Mouse (Mus musculus): ENCODE data around the gene Rasal1.

Rasal1 gene

DNA sequence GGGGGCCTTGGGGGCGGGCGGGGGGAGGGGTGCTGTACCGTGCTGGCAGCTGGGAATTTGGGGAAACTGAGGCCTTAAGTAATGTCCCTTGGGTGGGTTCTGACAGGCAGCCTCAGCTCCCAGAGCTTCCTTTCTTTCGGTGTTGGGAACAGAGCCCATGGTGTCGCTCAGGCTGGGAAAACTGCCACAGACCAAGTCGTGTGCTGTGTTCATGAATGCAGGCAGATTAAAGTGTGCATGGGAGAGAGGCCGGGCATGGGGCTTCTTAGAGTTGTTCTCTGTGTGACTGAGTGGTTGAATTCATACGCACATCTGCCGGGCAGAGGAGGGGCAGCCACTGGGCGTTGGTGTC lies 26.8 kb upstream of the Rasal1 start:
- DNase-seq (ENCODE audit: low spot score in 2 of 2): no peak

DNA sequence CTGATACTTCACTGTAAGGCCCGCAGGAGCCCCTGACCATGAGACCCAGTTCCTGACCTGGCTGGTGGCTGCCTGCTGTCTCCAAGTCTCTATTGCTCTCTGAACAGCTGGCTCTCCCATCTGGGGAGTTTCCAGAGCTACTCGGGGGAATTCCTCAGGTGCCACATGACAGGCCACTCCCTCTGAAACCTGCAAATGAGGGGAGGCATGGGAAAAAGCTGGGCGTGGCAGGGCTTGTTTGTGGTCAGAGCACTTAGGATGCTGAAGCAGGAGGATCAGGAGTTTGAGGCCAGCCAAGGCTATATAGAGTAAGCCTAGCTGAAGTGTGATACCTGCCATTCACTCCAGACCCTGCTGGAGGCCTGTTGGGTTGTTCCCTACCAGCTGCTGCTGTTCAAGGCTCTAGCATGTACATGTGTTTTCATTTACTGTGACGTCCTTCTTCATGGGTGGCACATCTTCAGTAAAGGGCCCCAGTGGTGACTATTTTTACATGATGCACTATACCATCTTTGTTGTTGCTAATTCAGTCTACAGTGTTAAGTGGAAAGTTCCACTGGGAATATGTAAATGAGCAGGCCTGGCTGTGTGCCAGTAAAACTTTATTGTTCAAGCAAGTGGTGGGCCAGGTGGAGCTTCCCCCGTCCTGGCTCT lies 26.3 kb upstream of the Rasal1 start:
- DNase-seq (ENCODE audit: low spot score in 2 of 2): no peak

DNA sequence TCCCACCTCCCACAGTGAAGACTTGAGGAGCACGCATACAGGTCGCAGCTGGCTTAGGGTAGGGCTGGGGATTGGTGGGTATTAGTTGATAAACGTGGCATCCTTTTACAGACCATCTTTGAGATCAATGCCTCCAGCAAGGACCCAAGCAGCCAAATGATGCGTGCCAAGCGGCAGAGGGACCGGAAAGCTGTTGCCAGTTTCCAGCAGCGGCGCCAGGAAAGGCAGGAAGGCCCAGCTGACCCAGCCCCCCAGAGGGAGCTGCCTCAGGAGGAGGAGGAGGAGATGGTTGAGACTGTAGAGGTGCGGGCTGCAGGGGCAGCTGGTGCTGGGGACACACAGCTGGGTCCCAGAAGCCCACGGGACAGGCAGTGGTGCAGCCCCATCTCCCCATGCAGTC lies 24.2 kb upstream of the Rasal1 start:
- DNase-seq (ENCODE audit: low spot score in 2 of 2): no peak

DNA sequence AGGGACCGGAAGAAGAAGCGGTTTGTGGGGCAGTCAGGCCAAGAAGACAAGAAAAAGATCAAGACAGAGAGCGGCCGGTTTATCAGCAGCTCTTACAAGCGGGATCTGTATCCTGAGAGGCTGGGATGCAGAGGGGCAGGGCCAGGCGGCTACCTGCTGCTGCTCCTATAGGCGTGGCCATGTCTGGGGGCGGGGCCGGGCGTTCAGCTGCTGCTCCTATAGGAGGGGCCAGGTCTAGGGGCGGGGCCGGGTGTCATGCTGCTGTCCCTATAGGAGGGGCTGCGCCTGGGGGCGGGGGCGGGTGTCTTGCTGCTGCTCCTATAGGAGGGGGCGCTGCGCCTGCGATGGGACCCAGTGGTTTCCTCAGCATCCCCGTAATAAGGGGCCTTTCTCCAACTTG lies 22.2 kb upstream of the Rasal1 start:
- DNase-seq (ENCODE audit: low spot score in 2 of 2): no peak

DNA sequence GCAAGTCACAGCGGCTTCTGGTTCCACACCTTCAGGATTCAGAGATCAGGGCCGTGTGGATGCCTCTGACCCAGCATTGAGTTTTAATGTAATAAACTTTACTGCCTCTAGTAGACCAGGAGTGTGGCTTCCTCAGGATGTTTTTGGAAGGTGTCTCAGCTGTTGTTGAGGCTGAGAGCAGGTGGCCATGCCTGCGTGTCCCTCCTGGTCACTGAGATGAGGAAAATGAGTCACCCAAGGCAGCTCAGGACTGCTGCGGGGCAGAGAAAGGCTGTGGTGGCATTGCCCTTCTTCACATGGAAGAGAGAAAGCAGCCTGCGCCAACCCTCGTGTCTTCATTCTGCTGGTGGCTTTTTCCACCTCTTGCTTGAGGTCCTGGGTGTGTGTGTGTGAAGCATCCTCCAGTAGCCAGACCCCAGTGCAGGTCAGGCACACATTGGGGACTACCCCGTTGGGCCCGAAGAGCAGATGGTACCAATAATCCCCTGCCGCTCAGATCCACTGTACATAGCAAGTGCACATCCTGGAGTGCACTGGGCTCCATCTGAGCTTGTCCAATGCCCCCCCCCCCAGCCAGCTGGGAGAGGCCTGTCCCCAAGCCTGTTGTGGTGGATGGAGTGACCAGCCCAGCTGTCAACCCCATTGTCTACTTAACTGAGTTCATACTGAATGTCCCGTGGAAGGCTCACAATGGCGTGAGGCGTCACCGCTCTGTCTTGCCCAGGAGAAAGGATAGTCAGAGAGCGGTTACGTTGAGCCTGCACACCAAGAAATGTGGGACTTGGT lies 20.9 kb upstream of the Rasal1 start:
- no peak for DNase-seq (ENCODE audit: low spot score in 2 of 2)

DNA sequence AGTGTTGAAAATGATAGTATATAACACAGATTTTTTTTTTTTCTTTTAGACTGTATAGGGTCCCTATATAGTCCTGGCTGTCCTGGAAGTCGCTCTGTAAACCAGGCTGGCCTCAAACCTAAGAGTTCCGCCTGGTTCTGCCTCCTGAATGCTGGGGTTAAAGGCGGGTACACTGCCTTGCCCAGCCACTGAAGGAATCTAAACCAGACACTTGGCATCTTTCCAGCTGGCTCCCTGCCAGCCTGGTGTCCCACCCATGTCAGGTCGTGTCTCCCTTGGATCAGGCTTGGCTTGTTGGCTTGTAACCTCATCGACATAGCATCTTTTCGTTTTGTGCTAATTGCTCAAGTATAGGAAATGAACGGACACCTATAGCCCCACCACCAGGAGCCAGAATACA lies 20.0 kb upstream of the Rasal1 start:
- DNase-seq (ENCODE audit: low spot score in 2 of 2): no peak

DNA sequence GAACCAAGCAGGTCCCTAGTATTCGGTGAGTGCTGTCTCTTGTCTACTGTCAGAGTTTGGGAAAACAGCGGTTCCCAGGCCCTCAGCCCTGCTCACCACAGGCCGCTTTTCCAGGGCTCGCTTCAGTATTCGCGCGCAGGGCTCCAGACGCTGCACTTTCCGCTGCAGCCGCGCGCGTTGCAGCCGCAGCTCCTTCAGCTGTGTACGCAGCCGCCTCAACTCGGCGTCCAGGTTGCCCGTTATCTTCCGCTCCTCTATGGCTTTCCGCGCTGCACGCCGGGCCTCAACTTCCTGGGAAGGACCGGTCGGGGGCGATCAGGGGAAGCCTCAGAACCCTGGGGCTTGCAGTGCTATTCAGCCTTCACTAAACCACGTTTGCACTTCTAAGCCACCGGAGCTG lies 17.5 kb upstream of the Rasal1 start:
- no peak for DNase-seq (ENCODE audit: low spot score in 2 of 2)

DNA sequence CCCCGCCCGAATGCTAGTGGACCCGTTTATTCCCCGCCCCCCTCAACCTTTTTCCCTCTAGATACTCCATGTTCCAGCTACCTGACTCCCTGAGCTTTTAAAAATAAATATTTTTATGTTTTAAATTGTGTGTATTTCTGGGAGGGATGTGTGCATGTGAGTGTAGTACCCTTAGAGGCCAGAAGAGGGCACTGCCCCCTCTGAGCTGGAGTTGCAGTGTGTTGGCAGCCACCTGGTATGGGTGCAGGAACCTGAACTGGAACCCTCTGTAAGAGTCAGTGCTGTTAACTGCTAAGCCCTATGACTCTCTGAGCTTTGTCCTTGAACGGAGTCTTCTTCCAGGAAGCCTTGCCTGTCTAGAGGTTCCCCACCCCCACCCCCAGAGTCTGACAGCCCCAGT lies 16.7 kb upstream of the Rasal1 start:
- no peak for DNase-seq (ENCODE audit: low spot score in 2 of 2)

DNA sequence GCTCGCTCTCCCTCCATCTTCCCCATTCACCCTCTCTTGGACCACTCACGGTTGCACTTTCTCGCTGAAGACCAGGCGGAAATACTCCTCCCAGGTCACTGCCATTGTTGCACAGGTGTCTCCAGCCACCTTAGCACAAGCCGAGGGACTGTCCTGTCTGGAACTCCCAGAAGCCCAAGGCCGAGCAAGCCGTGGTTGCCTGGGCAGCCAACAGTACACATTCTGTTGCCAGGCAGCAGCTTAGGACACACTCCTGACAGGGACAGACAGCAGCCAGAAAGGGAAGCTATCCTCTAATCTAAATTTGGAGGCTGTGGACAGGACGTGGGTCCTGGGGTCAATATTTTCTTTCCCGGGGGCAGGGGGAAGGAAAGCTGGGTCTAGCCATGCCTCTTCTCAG lies 14.5 kb upstream of the Rasal1 start, which contains the start of gene Cfap73:
Cfap73 (minus strand) TSS at position 105 of the 400 bp plus-strand sequence.
- DNase-seq (ENCODE audit: low spot score in 2 of 2): no peak

DNA sequence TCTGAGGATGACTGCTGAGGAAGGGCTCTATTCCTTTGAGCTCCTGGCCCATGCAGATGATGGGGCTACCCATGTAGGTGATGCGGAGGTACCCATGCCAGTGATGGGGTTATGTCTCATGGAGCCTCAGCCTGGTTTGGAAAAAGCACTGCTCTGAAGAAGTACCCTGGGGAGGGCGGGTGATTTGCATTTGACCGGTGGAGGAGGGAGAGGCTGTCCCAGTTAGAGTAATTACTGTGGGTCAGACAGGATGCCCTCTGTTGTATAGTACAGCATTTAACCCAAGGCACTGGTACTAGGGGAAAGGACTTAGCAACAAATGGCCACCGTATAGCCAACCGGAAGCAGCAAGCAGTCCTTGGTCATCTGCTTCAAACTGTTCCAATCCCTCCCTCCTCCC lies 13.8 kb upstream of the Rasal1 start:
- no peak for DNase-seq (ENCODE audit: low spot score in 2 of 2)

DNA sequence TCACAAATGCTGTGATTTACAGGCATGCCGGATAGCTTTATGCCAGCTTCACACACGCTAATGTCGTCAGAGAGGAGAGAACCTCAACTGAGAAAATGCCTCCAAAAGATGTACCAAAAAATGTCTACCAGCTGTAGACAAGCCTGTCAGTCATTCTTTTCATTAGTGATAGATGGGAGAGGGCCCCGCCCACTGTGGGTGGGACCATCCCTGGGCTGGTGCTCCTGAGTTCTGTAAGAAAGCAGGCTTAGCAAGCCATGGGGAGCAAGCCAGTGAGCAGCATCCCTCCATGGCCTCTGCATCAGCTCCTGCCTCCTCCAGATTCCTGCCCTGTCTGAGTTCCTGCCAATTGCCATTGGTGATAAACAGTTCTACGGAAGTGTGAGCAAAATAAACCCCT lies 13.0 kb upstream of the Rasal1 start:
- DNase-seq (ENCODE audit: low spot score in 2 of 2): no peak

DNA sequence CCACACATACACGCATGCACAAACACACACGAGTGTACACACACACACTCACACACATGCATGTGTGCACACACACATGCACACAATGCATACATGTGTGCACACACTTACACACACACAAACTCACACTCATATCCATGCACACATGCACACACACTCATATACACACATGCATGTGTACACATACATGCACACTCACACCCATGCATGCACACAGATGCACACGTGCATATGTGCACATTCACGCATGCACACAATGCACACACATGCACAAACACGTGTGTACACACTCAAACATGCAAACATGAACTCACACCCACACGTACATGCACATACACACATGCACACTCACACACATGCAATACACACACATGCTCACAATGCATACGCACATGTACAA lies 8.5 kb upstream of the Rasal1 start:
- DNase-seq (ENCODE audit: low spot score in 2 of 2): no peak

DNA sequence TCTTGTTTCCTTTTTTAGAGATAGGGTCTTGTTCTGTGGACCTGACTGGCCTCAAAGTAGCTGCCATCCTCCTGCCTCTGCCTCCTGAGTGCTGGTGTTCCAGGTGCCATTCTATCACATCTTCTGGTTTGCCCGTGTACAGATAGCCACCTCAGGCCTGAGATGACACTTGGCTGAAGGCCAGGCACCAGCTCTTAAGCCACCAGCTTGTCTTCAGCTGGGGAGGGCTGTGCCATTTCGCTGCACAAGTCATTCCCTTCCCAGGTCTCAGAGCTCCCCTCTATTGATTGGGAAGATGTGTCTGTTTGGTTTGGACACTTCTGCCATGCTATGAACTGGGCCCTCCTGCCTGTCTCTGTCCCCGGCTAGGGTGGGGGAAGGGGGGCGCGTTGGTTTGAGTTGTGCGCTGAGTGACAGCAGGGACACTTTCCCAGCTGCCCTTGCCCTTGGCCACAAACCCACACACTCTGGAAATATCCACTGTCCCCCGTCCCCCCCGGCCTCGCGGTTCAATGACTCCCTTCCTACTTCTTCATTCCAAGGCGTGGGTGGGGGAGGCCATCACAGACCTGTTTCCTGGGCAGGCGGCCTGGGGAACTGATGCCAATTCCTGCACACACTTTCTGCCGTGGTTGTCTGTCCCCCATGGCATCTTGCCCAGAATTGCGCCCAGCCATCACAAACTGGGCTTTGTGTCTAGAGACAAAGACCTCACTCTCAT lies 5.1 kb upstream of the Rasal1 start:
- no peak for DNase-seq (ENCODE audit: low spot score in 2 of 2)

DNA sequence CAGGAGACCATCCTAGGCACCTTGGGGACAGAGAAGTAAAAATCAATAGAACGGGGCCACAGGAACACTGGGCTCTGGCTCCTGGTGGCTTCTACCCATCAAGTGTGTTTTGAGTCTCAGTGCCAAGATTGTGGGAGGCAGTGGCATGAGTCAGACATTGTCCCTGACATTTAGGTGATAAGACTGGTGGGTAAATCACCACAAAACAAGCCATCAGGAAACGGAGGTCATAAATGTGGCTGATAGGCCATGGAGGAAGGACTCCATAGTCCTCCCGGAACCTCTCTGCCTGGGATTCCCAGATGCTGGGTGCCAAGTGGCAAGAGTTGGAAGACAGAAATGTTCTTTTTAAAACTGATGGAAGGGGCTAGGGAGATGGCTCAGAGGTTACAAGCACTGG lies 4.4 kb upstream of the Rasal1 start:
- no peak for DNase-seq (ENCODE audit: low spot score in 2 of 2)

DNA sequence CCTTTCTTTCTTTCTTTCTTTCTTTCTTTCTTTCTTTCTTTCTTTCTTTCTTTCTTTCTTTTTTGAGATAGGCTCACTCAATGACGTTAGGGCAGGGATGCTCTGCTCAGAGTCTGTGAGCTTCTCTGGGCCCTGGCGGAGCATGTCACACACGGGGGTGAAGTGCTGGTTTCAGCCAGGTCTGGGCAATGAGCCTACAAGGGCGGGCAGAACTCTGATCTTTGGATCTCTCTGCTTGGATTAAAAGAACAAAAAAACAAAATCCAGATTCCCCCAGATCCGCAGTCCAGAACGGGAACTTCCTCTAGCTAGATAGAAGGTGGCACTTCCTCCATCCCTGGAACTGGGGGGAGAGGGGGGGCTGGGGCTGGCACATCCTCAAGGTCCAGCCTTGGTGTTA lies 2.8 kb upstream of the Rasal1 start:
- no peak for DNase-seq (ENCODE audit: low spot score in 2 of 2)

DNA sequence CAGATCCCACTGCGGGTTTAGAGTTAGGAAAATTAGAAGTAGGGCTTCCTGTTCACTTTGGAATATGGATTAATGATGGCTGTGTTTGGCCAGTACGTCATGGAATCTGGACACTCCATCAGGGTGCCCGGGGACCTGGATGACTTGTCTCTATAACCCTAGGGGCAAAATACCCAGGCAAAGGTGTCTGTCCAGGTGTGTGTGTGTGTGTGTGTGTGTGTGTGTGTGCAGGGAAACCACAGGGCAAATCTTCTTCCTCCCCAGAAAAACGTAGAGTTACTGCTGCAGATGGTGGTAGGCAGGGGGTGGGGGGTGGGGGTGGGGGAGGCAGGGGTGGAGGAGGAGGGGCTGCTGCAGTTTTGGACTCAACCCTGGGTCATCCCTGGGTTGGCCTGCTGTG lies 1.3 kb upstream of the Rasal1 start:
- no peak for DNase-seq (ENCODE audit: low spot score in 2 of 2)

DNA sequence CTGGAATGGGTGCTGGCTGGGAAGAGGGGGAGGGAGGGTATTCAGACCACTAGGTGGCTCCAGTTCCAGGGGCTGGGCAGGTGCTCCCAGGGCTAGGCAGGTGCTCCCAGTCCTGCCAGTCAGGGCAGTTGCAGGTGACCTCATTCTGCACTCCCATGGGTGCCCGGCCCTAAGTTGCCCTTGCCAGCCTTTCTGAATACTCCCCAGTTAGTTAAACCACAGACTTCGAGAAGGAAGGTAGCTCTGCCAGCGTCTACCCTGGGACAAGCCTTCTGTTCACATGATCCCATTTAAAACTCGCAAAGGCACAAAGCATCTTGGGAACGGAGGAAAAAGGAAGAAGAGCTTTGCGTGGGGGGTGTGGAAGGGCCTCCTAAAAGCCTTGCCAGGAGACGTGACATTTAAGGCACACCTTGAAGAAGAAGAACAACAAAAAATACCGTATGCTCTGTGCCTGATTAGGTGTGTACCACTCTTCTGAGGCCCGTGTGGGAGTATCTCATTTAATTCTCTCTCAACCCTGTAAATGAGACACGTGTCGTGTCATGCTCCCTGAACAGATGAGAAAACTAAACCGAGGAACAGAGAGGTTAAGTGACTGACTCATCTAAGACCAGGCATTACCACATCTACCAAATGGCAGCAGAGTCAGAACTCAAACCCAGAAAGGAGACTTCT lies 659 bp upstream of the Rasal1 start:
- DNase-seq (ENCODE audit: low spot score in 2 of 2): no peak

DNA sequence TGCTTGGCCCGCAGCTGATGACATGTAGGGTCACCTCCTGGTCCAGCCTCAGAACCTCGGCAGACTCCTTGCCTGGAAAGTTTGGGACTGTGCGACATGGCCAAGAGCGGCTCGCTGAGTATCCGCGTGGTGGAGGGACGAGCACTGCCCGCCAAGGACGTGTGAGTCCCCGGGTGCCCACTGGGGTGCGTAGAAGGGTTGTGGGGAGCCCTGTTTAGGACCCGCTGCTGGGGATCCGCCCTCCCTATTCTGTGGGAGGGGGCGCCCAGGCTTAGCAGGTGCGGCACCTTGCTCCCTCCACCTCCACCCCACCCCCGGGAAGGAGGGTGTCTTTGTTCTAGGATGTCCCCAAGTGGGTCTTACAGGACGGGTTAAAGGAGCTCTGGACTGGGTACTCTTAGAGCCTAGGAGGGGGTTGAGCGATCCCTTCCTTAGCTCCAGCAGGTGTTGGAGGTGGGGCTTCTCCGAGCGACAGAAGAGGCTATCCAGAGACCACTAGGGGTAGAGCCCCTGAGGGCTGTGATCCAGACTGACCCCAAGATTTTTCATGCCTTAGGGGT lies 842 bp downstream of the Rasal1 start:
- DNase-seq (ENCODE audit: low spot score in 2 of 2): peak in 1 of 2 experiments; percentile 50

DNA sequence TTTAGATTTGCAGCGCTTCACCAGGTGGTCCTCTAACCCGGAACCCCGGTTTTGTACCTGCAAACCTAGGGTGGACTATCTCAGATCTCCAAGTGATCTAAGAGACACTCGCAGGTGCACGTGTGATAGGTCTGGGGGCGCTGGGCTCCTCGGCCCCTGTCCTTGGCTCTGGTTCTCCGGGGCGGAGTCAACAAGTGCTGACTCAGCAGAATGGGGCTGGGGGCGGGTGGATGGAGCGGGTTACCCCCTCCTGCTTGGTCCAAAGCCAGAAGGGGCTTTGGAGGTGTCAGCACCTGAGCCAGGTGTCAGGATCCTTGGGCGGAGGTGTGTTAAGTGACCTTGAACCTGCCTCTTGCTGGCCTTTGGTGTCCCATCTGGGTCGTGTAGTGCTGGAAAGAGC lies 1.3 kb downstream of the Rasal1 start:
- DNase-seq (ENCODE audit: low spot score in 2 of 2): peak in 1 of 2 experiments; percentile 34

DNA sequence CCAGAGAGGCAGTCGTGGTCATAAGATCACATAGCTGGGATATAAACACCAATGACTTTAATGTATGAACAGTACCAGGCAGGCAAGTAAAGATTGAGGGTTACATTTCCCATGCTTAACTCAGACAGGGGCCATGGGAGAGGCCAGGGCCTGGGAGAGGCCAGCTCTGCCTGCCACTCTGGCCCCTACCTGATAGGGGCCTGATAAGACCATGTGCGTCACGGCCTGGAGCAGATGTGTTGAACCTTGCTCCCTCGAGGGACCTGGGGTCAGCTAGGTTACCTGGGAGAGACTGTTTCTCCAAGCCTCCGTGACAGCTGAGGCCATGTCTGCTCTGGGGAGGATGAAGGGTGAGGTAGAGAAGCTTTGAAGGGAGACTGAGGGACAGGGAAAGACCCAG lies 2.6 kb downstream of the Rasal1 start:
- DNase-seq (ENCODE audit: low spot score in 2 of 2): no peak

DNA sequence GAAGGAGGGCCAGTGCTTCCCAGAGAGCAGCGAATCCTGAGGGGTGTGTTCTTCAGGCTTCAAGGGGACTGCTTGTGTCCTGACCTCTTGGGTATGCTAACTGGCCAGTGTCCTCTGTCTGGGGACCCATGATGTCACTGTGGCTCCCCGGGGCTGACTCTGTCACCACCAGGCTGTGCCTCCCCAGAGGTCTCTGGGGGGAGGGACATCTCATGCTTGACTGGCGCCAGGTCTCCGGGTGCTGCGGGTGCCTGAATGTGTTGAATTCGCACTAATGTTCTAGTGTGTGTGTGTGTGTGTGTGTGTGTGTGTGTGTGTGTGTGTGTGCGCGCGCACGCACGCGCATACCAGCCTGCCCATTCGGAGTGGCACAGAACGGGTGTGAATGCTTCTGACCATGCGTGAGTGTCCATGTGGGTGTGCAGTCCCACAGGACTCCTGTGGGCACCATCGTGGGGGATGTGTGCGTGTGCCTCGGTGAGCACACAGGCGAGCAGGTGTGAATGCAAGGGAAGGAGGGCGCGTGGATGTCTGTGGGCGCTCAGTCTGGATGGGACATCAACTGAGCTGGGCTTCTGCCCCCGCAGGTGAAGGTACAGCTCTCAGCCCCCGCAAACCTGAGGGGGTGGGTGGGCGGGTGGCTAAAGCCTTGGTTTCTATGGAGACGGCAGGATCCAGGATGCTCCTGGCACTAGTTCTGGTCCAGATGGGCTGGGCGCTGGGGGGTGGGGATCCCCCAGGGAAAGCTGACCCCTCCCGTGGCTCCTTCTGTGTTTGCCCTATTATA lies 4.5 kb downstream of the Rasal1 start:
- no peak for DNase-seq (ENCODE audit: low spot score in 2 of 2)
